Mouse (Mus musculus) forebrain, embryonic 14.5 days (tissue): ENCODE measurements at regions not wholly inside any gene's neighbourhood (a gene's known extent, or its start where the extent isn't known, plus 50 kb on each side); places are given as distances from the start of the nearest gene placed in this dataset.
A peak's percentile ranks its signal among the peaks of the same experiment; 100 is the strongest.

ENCODE experiments used
- ATAC-seq: fragments of 200-750 bp; cut with Nextera tagmentation; 2 replicates; pipeline ENCODE4 v1.8.0; 2017; ENCODE audit warnings: mild to moderate bottlenecking, moderate library complexity
- DNase-seq: peaks from one replicate; pipeline ENCODE4 v3.0.0-alpha.2; 2015; ENCODE audit warnings: low spot score
- H3K27ac ChIP-seq: fragments of 300-500 bp; sonication (generic); 2 replicates; pipeline ENCODE4 v1.5.1; 2014; ENCODE audit warnings: low read depth, mild to moderate bottlenecking, control low read depth, low read length, moderate library complexity
- H3K27me3 ChIP-seq: fragments of 300-500 bp; sonication (generic); replicated peaks from 2 replicates; pipeline ENCODE4 v1.6.1; 2014; ENCODE audit warnings: low read length, control low read depth, mixed read lengths; ENCODE audit not compliant: control insufficient read depth, insufficient read depth
- H3K36me3 ChIP-seq: fragments of 300-500 bp; sonication (generic); 2 replicates; pipeline ENCODE4 v1.6.1; 2014; ENCODE audit warnings: low read length, control low read depth; ENCODE audit not compliant: control insufficient read depth, insufficient read depth
- H3K4me1 ChIP-seq: fragments of 300-500 bp; sonication (generic); 2 replicates; pipeline ENCODE4 v1.6.1; 2014; ENCODE audit warnings: antibody characterized with exemption, low read length, control low read depth; ENCODE audit not compliant: control insufficient read depth, insufficient read depth
- H3K4me2 ChIP-seq: fragments of 300-500 bp; sonication (generic); 2 replicates; pipeline ENCODE4 v1.6.1; 2014; ENCODE audit warnings: mild to moderate bottlenecking, control low read depth, low read length
- H3K4me3 ChIP-seq: fragments of 300-500 bp; sonication (generic); 2 replicates; pipeline ENCODE4 v1.5.1; 2014; ENCODE audit warnings: low read depth, low read length, control low read depth
- H3K9ac ChIP-seq: fragments of 300-500 bp; sonication (generic); 2 replicates; pipeline ENCODE4 v1.6.1; 2014; ENCODE audit warnings: mild to moderate bottlenecking, low read length, control low read depth, moderate library complexity
- H3K9me3 ChIP-seq: fragments of 300-500 bp; sonication (generic); replicated peaks from 2 replicates; pipeline ENCODE4 v1.6.1; 2016; ENCODE audit warnings: low read length, control low read depth, mixed read lengths; ENCODE audit not compliant: control insufficient read depth
- WGBS: fragments of 180-500 bp; shearing (Covaris S2); extraction: QIAGEN DNeasy Blood & Tissue Kit; methylation state at CpG from one replicate; pipeline ENCODE4 v1.1.7; 2014; 5-methylcytosine and 5-hydroxymethylcytosine counted together

- Histone ChIP-seq H3K36me3 (no peaks in the 10 kb centered on the region), H3K4me2 (no peak overlapping the region), H3K27me3 (no peaks in the 10 kb centered on the region), H3K4me1 (no peaks in the 10 kb centered on the region), H3K27ac (no peak overlapping the region), H3K4me3 (no peak overlapping the region), H3K9ac (no peak overlapping the region), H3K9me3 (no peaks in the 10 kb centered on the region)
- no peak for DNase-seq
- no peak for ATAC-seq
- 94% methylated on average over 3 of the region's 3 CpGs for WGBS
These were observed 61.6 kb upstream of the Avpr1a start for GRCm38 (mm10) chr10:122386748-122387147.

DNA sequence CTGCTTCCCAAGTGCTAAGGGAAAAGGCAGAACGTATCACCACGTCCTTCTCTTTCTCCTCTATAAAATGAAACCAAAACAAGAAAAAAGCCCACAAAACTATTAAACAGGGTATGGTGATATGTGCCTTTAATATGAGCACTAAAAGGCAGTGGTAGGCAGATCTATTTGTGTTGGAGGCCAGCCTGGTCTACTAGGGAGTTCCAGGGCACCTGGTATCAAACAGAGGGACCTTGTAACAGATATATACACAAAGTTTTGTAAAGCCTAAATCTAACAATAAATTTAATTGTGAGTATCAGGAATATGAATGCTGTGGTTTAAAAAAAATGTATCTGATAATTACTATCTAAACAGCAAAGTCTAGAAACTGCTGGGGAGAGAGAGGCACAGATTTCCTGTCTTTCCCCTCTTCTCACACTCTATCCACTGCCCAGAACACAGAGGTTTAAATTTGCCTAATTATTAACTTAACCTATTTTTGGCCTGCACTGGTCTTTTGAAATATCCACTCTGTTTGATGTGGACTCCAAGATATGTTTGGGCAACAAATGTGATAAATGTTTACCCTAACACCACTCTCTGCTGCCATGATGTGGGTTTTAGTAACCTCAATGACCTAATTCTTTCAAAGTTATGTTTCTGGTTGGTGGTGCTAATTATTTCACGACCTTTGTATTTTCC lies 68.5 kb upstream of the Avpr1a start:
- H3K4me1 ChIP-seq, result no peaks in the 10 kb centered on the region
- WGBS, result 76% methylated on average over 3 of the region's 3 CpGs

GRCm38 (mm10) chr10:122343291-122343690 lies 105.0 kb upstream of the Avpr1a start:
- Histone ChIP-seq H3K4me2 (no peak overlapping the region), H3K27ac (no peak overlapping the region), H3K36me3 (no peaks in the 10 kb centered on the region), H3K4me3 (no peak overlapping the region), H3K9me3 (no peaks in the 10 kb centered on the region), H3K9ac (no peak overlapping the region), H3K27me3 (no peaks in the 10 kb centered on the region), H3K4me1 (no peaks in the 10 kb centered on the region)
- DNase-seq, result no peak
- ATAC-seq, result no peak
- 94% methylated on average over 9 of the region's 9 CpGs for WGBS

More for the DNA sequence above, 68.5 kb upstream of the Avpr1a start:
- Histone ChIP-seq H3K4me2 (no peak overlapping the region), H3K27ac (no peak overlapping the region), H3K36me3 (no peaks in the 10 kb centered on the region), H3K9ac (no peak overlapping the region), H3K4me3 (no peak overlapping the region), H3K27me3 (no peaks in the 10 kb centered on the region), H3K9me3 (no peaks in the 10 kb centered on the region)
- no peak for ATAC-seq
- no peak for DNase-seq

DNA sequence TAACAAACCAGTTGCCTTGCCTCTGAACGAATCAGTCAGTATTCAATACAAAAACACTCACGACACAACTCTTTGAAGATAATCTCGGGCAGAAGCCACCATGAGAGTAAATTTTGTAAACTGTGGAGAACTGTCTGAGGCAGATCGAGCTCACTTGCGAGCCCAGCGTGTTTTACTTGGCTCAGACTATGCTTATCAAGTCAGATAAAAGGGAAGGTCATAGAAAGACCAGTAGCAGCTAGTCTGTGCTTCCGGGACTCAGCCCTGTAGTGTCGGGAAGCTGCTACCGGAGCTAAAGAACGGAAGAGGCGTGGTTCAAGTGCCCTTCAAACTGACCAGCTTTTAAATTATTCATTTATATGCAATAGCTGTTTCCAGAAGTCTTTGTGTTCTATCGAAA lies 105.9 kb upstream of the Avpr1a start:
- ATAC-seq (no peak), DNase-seq (no peak)
- H3K27me3 ChIP-seq, result no peaks in the 10 kb centered on the region
- no peak overlapping the region for H3K27ac ChIP-seq
- no peak overlapping the region for H3K4me3 ChIP-seq
- no peak overlapping the region for H3K4me2 ChIP-seq
- no peaks in the 10 kb centered on the region for H3K36me3 ChIP-seq
- H3K9me3 ChIP-seq, result no peaks in the 10 kb centered on the region
- WGBS, result 91% methylated on average over 12 of the region's 12 CpGs
- no peaks in the 10 kb centered on the region for H3K4me1 ChIP-seq
- no peak overlapping the region for H3K9ac ChIP-seq

DNA sequence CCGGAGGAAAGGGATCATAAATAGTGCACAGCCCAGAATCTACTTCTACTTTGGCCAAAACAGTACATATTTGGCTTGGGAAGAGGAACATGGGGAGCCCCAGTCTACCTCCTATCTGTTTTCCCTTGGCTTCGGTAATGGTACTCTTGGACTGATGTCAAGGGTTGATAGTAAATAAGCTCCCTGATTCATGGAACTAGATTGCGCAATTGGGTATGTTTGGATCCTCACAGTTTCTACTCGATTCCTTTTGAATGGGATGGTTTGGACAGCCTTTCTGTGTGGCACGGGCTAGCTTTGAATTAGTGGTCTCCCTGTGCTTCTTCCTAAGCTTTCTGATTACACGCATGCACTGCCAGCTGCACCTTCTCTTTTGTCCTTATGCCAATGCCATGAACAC lies 121.4 kb upstream of the Avpr1a start:
- no peak overlapping the region for H3K4me3 ChIP-seq
- no peak overlapping the region for H3K27ac ChIP-seq
- no peaks in the 10 kb centered on the region for H3K27me3 ChIP-seq
- ATAC-seq (no peak), DNase-seq (no peak)
- H3K4me2 ChIP-seq, result no peak overlapping the region
- no peaks in the 10 kb centered on the region for H3K9me3 ChIP-seq
- 84% methylated on average over 6 of the region's 6 CpGs for WGBS
- no peaks in the 10 kb centered on the region for H3K4me1 ChIP-seq
- H3K36me3 ChIP-seq, result no peaks in the 10 kb centered on the region
- no peak overlapping the region for H3K9ac ChIP-seq

DNA sequence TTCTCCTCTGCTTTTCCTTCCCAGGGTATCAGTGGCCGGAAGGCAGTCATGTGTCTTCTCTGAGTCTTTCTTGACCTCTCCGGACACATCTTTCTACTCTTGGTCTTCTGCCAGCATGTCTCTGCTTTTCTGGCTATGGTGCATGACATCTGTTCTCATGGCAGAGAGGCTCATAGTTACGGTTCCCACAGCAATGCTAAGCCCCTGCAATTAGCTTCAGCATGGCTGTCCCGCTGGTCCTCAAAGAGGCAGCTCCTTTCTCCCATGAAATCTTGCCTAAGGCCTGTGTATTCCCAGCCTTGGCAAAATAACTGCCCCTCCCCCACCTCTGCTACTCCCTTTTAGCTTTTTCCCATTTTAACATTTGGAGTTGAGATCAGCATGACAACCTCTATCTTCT lies 129.4 kb upstream of the Avpr1a start:
- DNase-seq (peak; percentile 62), ATAC-seq (peak; percentile 78)
- Histone ChIP-seq H3K9ac (no peak overlapping the region), H3K9me3 (no peaks in the 10 kb centered on the region), H3K27me3 (no peaks in the 10 kb centered on the region), H3K27ac (no peak overlapping the region), H3K4me2 (no peak overlapping the region), H3K4me3 (no peak overlapping the region), H3K4me1 (peaks cover 5% of the 10 kb centered on the region; the same call in 1 of the 2 replicates), H3K36me3 (no peaks in the 10 kb centered on the region)
- 46% methylated on average over 4 of the region's 4 CpGs for WGBS

DNA sequence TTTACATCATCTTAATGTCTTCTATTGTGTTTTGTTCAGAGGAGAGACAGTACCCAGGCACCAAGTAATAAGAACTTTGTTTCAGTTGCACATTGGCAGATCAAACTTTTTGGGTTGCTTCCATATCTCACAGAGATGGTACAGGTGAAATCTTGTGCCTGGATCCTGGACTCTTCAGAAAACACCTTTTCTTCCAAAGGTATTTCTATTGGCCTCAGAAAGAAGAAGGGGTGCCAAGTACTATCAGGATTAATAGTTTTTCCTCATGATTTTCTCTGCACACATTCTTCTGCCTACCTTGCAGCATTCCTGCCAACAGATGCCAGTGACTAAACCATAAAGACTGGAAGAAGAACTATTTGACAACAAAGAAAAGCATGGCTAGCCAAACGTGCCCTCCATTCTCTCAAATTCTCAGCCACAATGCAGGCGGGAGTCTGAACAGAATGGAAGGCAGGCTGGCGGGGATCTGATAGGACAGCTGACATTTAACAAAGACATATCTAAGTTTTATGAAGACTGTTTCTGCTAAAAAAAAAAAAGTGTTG lies 137.6 kb upstream of the Avpr1a start:
- no peak overlapping the region for H3K27ac ChIP-seq
- WGBS, result 69% methylated on average over 3 of the region's 3 CpGs
- no peak overlapping the region for H3K4me3 ChIP-seq
- no peaks in the 10 kb centered on the region for H3K36me3 ChIP-seq
- DNase-seq (no peak), ATAC-seq (no peak)
- no peaks in the 10 kb centered on the region for H3K9me3 ChIP-seq
- H3K4me1 ChIP-seq, result no peaks in the 10 kb centered on the region
- no peaks in the 10 kb centered on the region for H3K27me3 ChIP-seq
- H3K4me2 ChIP-seq, result no peak overlapping the region
- no peak overlapping the region for H3K9ac ChIP-seq

DNA sequence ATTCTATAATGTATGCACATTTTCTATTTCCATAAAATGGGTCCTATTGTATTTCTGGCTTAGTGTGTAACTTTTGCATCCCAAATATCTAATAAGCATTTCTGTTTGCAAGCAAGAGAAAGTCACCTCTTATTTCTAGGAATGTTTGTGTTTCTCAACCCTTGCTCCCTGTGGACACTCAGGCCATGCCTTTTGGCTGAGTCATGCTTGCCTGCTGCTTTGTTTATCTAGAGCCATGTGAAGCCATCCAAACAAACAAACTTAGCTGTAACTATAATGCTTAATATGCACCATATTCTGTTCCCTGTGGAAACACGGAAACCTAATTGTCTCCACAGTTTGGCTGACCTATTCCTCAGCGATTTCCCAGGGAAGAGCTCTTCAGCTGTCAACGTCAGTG lies 139.6 kb upstream of the Avpr1a start:
- DNase-seq (no peak), ATAC-seq (no peak)
- Histone ChIP-seq H3K9me3 (no peaks in the 10 kb centered on the region), H3K4me2 (no peak overlapping the region), H3K9ac (no peak overlapping the region), H3K4me1 (no peaks in the 10 kb centered on the region), H3K27me3 (no peaks in the 10 kb centered on the region), H3K4me3 (no peak overlapping the region), H3K27ac (no peak overlapping the region), H3K36me3 (no peaks in the 10 kb centered on the region)
- WGBS, result 82% methylated on average over 3 of the region's 3 CpGs

DNA sequence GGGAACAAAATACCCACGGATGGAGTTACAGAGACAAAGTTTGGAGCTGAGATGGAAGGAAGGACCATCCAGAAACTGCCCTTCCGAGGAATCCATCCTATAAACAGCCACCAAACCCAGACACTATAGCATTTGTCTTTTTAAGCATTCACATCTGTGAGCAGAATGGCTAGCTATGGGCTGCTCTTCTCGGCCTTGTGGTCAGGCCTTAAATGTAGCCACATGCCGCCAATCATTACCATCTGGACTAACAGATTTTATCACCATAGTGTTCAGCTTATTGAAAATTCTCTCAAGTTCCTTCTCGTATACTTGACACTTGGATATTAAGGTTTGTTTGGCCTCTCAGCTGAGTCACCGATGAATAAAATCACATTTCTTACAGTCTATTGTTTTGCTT lies 146.0 kb upstream of the Avpr1a start:
- no peaks in the 10 kb centered on the region for H3K36me3 ChIP-seq
- no peaks in the 10 kb centered on the region for H3K4me1 ChIP-seq
- no peak overlapping the region for H3K4me2 ChIP-seq
- ATAC-seq (no peak), DNase-seq (no peak)
- H3K9ac ChIP-seq, result no peak overlapping the region
- H3K27ac ChIP-seq, result no peak overlapping the region
- H3K4me3 ChIP-seq, result no peak overlapping the region
- H3K9me3 ChIP-seq, result no peaks in the 10 kb centered on the region
- 86% methylated on average over 6 of the region's 6 CpGs for WGBS
- no peaks in the 10 kb centered on the region for H3K27me3 ChIP-seq
